Mouse (Mus musculus): ENCODE results near the gene Srsf1. TPM values are rescaled to one million over a fixed set of nuclear protein-coding genes. Genes with fewer than 3 reads are reported as not detected.

Srsf1 gene
- polyA plus RNA-seq, 1 experiment, result 142 TPM

- TF ChIP-seq CTCF (IDR thresholded peaks at IDR 0.05; ENCODE audit: low read depth, low read length), result no peak
- no peak for TF ChIP-seq POLR2A (IDR thresholded peaks at IDR 0.05; ENCODE audit: borderline replicate concordance, low read depth, low read length)
- Histone ChIP-seq H3K27ac (ENCODE audit: insufficient read depth, low read depth, low read length) (no peak overlapping the region), H3K4me3 (ENCODE audit: insufficient read depth, low read length) (no peak overlapping the region), H3K4me1 (ENCODE audit: control insufficient read depth, insufficient read depth, low read length) (no peaks in the 10 kb centered on the region; the same call in 1 of the 2 replicates)
These were observed 5.5 kb downstream of the Srsf1 start for GRCm38 (mm10) chr11:88052638-88053037.

- no peak overlapping the region for H3K4me3 ChIP-seq (ENCODE audit: insufficient read depth, low read length)
- TF ChIP-seq CTCF (IDR thresholded peaks at IDR 0.05; ENCODE audit: low read depth, low read length) (no peak), POLR2A (IDR thresholded peaks at IDR 0.05; ENCODE audit: borderline replicate concordance, low read depth, low read length) (no peak)
- no peak overlapping the region for H3K27ac ChIP-seq (ENCODE audit: insufficient read depth, low read depth, low read length)
- H3K4me1 ChIP-seq (ENCODE audit: control insufficient read depth, insufficient read depth, low read length), result no peaks in the 10 kb centered on the region; the same call in 1 of the 2 replicates
These were observed 6.6 kb downstream of the Srsf1 start for GRCm38 (mm10) chr11:88053821-88054220.

GRCm38 (mm10) chr11:88054589-88054988 lies 7.4 kb downstream of the Srsf1 start:
- Histone ChIP-seq H3K4me3 (ENCODE audit: insufficient read depth, low read length) (no peak overlapping the region), H3K4me1 (ENCODE audit: control insufficient read depth, insufficient read depth, low read length) (no peaks in the 10 kb centered on the region; the same call in 1 of the 2 replicates)
- TF ChIP-seq POLR2A (IDR thresholded peaks at IDR 0.05; ENCODE audit: borderline replicate concordance, low read depth, low read length) (no peak), CTCF (IDR thresholded peaks at IDR 0.05; ENCODE audit: low read depth, low read length) (no peak)

GRCm38 (mm10) chr11:88055777-88056176 lies 8.6 kb downstream of the Srsf1 start:
- peaks cover 3% of the 10 kb centered on the region for H3K4me1 ChIP-seq (ENCODE audit: control insufficient read depth, insufficient read depth, low read length)
- no peak for TF ChIP-seq CTCF (IDR thresholded peaks at IDR 0.05; ENCODE audit: low read depth, low read length)
- TF ChIP-seq POLR2A (IDR thresholded peaks at IDR 0.05; ENCODE audit: borderline replicate concordance, low read depth, low read length), result no peak
- no peak overlapping the region for H3K27ac ChIP-seq (ENCODE audit: insufficient read depth, low read depth, low read length)
- H3K4me3 ChIP-seq (ENCODE audit: insufficient read depth, low read length), result no peak overlapping the region

More at GRCm38 (mm10) chr11:88054589-88054988, 7.4 kb downstream of the Srsf1 start:
- H3K27ac ChIP-seq (ENCODE audit: insufficient read depth, low read depth, low read length), result no peak overlapping the region

DNA sequence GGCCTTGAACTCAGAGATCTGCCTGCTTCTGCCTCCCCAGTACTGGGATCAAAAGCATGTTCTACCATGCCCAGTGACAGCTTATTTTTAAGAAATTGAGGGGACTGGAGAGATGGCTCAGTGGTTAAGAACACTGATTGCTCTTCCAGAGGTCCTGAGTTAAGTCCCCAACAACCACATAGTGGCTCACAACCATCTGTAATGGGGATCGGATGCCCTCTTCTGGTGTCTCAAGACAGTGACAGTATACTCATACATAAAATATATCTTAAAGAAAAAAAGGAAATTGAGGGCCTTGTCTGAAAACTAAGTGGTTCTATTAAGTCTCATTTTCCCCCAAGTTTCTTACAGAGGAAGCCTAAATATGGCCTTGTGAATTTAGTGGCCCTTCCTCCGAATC lies 10.6 kb downstream of the Srsf1 start:
- H3K27ac ChIP-seq (ENCODE audit: insufficient read depth, low read depth, low read length), result no peak overlapping the region
- peaks cover 3% of the 10 kb centered on the region for H3K4me1 ChIP-seq (ENCODE audit: control insufficient read depth, insufficient read depth, low read length)
- H3K4me3 ChIP-seq (ENCODE audit: insufficient read depth, low read length), result no peak overlapping the region
- TF ChIP-seq POLR2A (IDR thresholded peaks at IDR 0.05; ENCODE audit: borderline replicate concordance, low read depth, low read length) (no peak), CTCF (IDR thresholded peaks at IDR 0.05; ENCODE audit: low read depth, low read length) (no peak)

DNA sequence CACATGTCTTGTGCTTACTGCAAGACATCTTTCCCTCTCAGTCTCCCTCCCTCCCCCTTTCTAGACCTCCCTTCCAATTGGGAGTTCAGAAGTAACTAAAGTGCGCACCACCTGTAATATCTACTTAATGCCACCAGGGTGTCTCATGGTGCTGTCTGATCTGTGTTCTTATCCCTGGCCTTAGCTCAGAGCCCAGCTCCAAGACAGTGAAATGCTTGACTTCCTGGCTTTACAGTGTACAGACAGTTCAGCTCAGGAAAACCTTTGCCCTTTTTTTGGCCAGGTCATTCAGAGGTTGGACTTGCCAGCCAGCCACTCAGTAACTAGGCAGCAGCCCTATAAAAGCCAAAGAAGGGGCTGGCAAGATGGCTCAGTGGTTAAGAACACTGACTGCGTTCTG lies 12.0 kb downstream of the Srsf1 start:
- Histone ChIP-seq H3K4me1 (ENCODE audit: control insufficient read depth, insufficient read depth, low read length) (peaks cover 3% of the 10 kb centered on the region), H3K27ac (ENCODE audit: insufficient read depth, low read depth, low read length) (no peak overlapping the region), H3K4me3 (ENCODE audit: insufficient read depth, low read length) (no peak overlapping the region)
- TF ChIP-seq CTCF (IDR thresholded peaks at IDR 0.05; ENCODE audit: low read depth, low read length) (no peak), POLR2A (IDR thresholded peaks at IDR 0.05; ENCODE audit: borderline replicate concordance, low read depth, low read length) (no peak)

DNA sequence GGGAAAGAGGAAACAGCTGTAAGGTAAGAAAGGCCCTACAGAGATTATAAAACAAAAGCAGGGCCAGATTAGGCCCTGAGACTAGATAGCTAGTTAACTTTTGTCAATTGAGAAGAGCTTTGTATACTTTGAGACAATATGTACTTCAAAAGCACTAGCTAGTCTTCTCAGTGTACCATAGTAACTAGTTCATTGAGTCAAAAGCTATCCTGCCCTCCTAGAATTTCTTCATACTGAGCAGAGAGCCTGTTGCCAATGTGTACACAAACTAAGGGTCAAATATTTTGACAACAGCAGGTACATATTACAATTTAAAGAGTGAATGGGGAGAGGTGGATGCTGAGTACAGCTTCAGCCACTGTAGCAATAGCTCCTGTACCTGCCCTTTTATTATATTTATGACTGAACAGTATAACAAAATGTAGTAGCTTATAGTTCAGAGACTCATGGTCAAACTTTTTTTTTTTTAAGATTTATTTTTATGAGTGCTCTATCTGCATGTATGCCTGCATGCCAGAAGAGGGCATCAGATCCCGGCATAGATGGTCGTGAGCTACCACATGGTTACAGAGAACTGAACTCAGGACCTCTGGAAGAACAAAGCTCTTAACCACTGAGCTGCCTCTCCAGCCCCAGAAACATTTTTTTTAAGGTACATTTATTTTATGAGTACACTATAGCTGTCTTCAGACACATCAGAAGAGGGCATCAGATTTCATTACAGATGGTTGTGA lies 14.9 kb downstream of the Srsf1 start:
- H3K4me3 ChIP-seq (ENCODE audit: insufficient read depth, low read length), result no peak overlapping the region
- TF ChIP-seq CTCF (IDR thresholded peaks at IDR 0.05; ENCODE audit: low read depth, low read length) (no peak), POLR2A (IDR thresholded peaks at IDR 0.05; ENCODE audit: borderline replicate concordance, low read depth, low read length) (no peak)
- no peak overlapping the region for H3K27ac ChIP-seq (ENCODE audit: insufficient read depth, low read depth, low read length)
- peaks cover 6% of the 10 kb centered on the region for H3K4me1 ChIP-seq (ENCODE audit: control insufficient read depth, insufficient read depth, low read length)

DNA sequence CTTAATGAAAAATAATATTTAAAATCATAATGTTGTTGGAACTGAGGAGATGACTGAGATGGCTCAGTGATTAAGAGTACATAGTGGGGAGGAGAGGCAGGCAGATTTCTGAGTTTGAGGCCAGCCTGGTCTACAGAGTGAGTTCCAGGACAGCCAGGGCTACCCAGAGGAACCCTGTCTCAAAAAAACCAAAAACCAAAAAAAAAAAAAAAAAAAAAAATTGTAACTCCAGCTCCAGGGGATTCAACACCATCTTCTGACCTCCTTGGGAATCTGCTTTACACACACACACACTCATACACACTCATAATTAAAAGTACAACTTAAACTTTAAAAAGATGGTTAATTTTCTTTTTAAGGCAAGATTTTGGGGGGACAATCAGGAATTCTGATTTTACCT lies 18.6 kb downstream of the Srsf1 start:
- H3K4me3 ChIP-seq (ENCODE audit: insufficient read depth, low read length), result no peak overlapping the region
- peaks cover 19% of the 10 kb centered on the region for H3K4me1 ChIP-seq (ENCODE audit: control insufficient read depth, insufficient read depth, low read length)
- no peak for TF ChIP-seq POLR2A (IDR thresholded peaks at IDR 0.05; ENCODE audit: borderline replicate concordance, low read depth, low read length)
- TF ChIP-seq CTCF (IDR thresholded peaks at IDR 0.05; ENCODE audit: low read depth, low read length), result no peak
- no peak overlapping the region for H3K27ac ChIP-seq (ENCODE audit: insufficient read depth, low read depth, low read length)

GRCm38 (mm10) chr11:88067191-88067585 lies 20.0 kb downstream of the Srsf1 start:
- Histone ChIP-seq H3K4me1 (ENCODE audit: control insufficient read depth, insufficient read depth, low read length) (peaks cover 31% of the 10 kb centered on the region), H3K4me3 (ENCODE audit: insufficient read depth, low read length) (peak overlapping the region; percentile 92), H3K27ac (ENCODE audit: insufficient read depth, low read depth, low read length) (no peak overlapping the region)
- no peak for TF ChIP-seq CTCF (IDR thresholded peaks at IDR 0.05; ENCODE audit: low read depth, low read length)
- TF ChIP-seq POLR2A (IDR thresholded peaks at IDR 0.05; ENCODE audit: borderline replicate concordance, low read depth, low read length), result no peak

DNA sequence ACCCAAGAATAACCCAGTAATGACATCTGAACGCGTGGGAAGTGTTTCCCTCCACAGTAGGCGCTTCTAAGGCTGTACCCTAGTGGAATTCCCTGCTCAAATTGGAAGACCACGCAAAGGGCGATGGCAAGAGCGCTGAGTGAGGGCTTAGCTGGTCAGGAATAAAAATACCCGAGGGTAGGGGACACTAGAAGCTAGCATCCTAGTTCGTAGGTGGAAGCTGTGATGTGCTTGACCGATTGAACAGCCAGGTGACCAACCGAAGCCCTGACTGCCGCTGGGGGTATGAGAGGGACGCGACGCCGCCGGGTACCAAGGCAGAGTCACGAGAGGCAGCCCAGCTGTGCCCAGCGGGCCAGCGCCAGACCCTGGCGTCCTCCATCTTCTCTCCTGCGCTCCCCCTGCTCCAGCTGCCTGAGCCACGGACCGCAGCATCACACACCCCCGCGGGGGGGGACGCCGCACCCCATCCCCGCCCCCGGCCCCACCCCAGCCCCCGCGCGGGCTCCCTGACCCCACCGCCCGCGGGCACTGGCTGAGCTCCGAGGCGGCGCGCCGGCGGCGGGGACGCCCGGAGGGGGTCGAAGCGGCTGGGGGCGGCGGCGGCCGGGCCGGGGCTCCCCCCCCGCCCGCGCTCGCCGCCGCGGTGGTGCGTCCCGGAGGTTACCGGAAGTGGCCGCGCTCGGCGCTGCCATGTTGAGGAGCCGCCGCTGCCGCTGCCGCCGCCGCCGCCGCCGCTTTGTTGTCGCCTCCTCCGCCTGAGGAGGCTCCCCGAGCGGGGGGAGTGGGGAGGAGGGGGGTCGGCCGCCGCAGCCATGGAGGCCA lies 20.6 kb downstream of the Srsf1 start, which contains the start of gene Vezf1:
Gene Vezf1, plus strand, starts transcription at position 694 of the 825 bp plus-strand sequence.
- peaks cover 31% of the 10 kb centered on the region for H3K4me1 ChIP-seq (ENCODE audit: control insufficient read depth, insufficient read depth, low read length)
- H3K4me3 ChIP-seq (ENCODE audit: insufficient read depth, low read length), result peak within 1 kb of the TSS; percentile 92
- no peak for TF ChIP-seq POLR2A (IDR thresholded peaks at IDR 0.05; ENCODE audit: borderline replicate concordance, low read depth, low read length)
- no peak for TF ChIP-seq CTCF (IDR thresholded peaks at IDR 0.05; ENCODE audit: low read depth, low read length)
- peak within 1 kb of the TSS; percentile 28 for H3K27ac ChIP-seq (ENCODE audit: insufficient read depth, low read depth, low read length)
